Mouse (Mus musculus) heart, embryonic 12.5 days (tissue): ENCODE data around the gene Acsf3. TPM values are rescaled to one million over a fixed set of nuclear protein-coding genes. Genes with fewer than 3 reads are reported as not detected.

Experiments
- ATAC-seq: fragments of 200-750 bp; cut with Nextera tagmentation; 2 replicates; pipeline ENCODE4 v1.8.0; 2017; ENCODE audit warnings: moderate TSS enrichment, moderate library complexity; ENCODE audit not compliant: insufficient number of reproducible peaks, low FRiP score
- H3K27ac ChIP-seq: fragments of 300-500 bp; sonication (generic); 2 replicates; pipeline ENCODE4 v1.5.1; 2016; ENCODE audit warnings: mild to moderate bottlenecking, moderate library complexity; ENCODE audit not compliant: poor library complexity, severe bottlenecking
- H3K27me3 ChIP-seq: fragments of 300-500 bp; sonication (generic); replicated peaks from 2 replicates; pipeline ENCODE4 v1.6.1; 2016; ENCODE audit warnings: mild to moderate bottlenecking, moderate library complexity
- H3K36me3 ChIP-seq: fragments of 300-500 bp; sonication (generic); 2 replicates; pipeline ENCODE4 v1.6.1; 2016; ENCODE audit warnings: mild to moderate bottlenecking, moderate library complexity
- H3K4me1 ChIP-seq: fragments of 300-500 bp; sonication (generic); replicated peaks from 2 replicates; pipeline ENCODE4 v1.6.1; 2016; ENCODE audit warnings: mild to moderate bottlenecking
- H3K4me2 ChIP-seq: fragments of 300-500 bp; sonication (generic); 2 replicates; pipeline ENCODE4 v1.6.1; 2016; ENCODE audit warnings: mild to moderate bottlenecking, moderate library complexity
- H3K4me3 ChIP-seq: fragments of 300-500 bp; sonication (generic); 2 replicates; pipeline ENCODE4 v1.5.1; 2016; ENCODE audit warnings: mild to moderate bottlenecking
- H3K9ac ChIP-seq: fragments of 300-500 bp; sonication (generic); 2 replicates; pipeline ENCODE4 v1.6.1; 2016; ENCODE audit warnings: mild to moderate bottlenecking, moderate library complexity
- H3K9me3 ChIP-seq: fragments of 300-500 bp; sonication (generic); replicated peaks from 2 replicates; pipeline ENCODE4 v1.6.1; 2016; ENCODE audit warnings: mild to moderate bottlenecking, moderate library complexity
- WGBS: fragments of 180-500 bp; shearing (Covaris S2); methylation state at CpG from one replicate; pipeline ENCODE4 v1.1.7; 2016; 5-methylcytosine and 5-hydroxymethylcytosine counted together
- polyA plus RNA-seq: library from polyadenylated mRNA; unstranded; fragments of >200 nt; fragmentation: Nextera tagmentation; extraction: Ambion mirVana; gene quantifications from 2 replicates; pipeline ENCODE4 v1.2.1, GENCODE M21; 2016

Acsf3 gene
- polyA plus RNA-seq, 1 experiment from 2014 or later = 14.4 TPM

- 34% methylated on average over 12 of the region's 12 CpGs for WGBS
Measured at GRCm38 (mm10) chr8:122762731-122763266, 12.5 kb upstream of the Acsf3 start.

DNA sequence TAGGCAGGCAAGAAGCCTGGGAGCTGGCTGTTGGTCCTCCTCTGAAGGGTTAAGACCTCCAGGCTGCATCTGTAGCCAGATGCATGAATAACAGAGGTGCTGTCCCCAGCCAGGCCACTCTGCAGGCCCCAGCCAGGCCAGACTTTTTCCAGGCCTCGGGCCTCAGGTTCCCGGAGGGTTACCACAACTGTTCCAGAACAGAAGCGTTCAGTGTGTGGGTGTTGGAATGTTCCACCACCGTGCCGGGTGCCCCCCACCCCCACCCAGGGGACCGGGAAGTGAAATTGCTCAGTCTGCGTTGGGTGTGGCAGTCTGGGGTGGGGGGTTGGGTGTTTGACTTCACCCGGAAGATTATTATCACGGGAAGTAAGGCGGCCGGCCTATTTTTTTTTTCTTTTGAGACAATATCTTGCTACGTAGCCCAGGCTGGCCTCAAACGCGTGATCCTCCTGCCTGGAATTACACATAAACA is 12.0 kb upstream of the Acsf3 start:
- Histone ChIP-seq H3K4me1 (peaks cover 10% of the 10 kb centered on the region), H3K9ac (no peak overlapping the region), H3K27ac (no peak overlapping the region), H3K4me3 (no peak overlapping the region), H3K4me2 (no peak overlapping the region), H3K27me3 (peaks cover 39% of the 10 kb centered on the region), H3K36me3 (no peaks in the 10 kb centered on the region), H3K9me3 (no peaks in the 10 kb centered on the region)
- WGBS = 58% methylated on average over 14 of the region's 14 CpGs
- no peak for ATAC-seq

More at GRCm38 (mm10) chr8:122762731-122763266, 12.5 kb upstream of the Acsf3 start:
- Histone ChIP-seq H3K27me3 (peaks cover 35% of the 10 kb centered on the region), H3K36me3 (no peaks in the 10 kb centered on the region), H3K9me3 (no peaks in the 10 kb centered on the region), H3K4me2 (no peak overlapping the region), H3K9ac (no peak overlapping the region), H3K4me1 (peaks cover 10% of the 10 kb centered on the region), H3K4me3 (no peak overlapping the region), H3K27ac (no peak overlapping the region)
- ATAC-seq = no peak

GRCm38 (mm10) chr8:122764790-122765474 is 10.4 kb upstream of the Acsf3 start:
- Histone ChIP-seq H3K9me3 (no peaks in the 10 kb centered on the region), H3K36me3 (no peaks in the 10 kb centered on the region), H3K9ac (no peak overlapping the region), H3K27ac (no peak overlapping the region), H3K4me3 (no peak overlapping the region), H3K27me3 (peaks cover 54% of the 10 kb centered on the region), H3K4me1 (peaks cover 10% of the 10 kb centered on the region), H3K4me2 (no peak overlapping the region)
- ATAC-seq = no peak
- WGBS = 81% methylated on average over 7 of the region's 7 CpGs

- Histone ChIP-seq H3K4me1 (peaks cover 10% of the 10 kb centered on the region), H3K9me3 (no peaks in the 10 kb centered on the region), H3K27ac (no peak overlapping the region), H3K9ac (no peak overlapping the region), H3K27me3 (peaks cover 55% of the 10 kb centered on the region), H3K36me3 (no peaks in the 10 kb centered on the region), H3K4me2 (no peak overlapping the region), H3K4me3 (no peak overlapping the region)
- no peak for ATAC-seq
- WGBS = 54% methylated on average over 5 of the region's 5 CpGs
Measured at GRCm38 (mm10) chr8:122766189-122766588, 9.1 kb upstream of the Acsf3 start.

GRCm38 (mm10) chr8:122766647-122767200 is 8.6 kb upstream of the Acsf3 start:
- no peak overlapping the region for H3K4me3 ChIP-seq
- peaks cover 10% of the 10 kb centered on the region for H3K4me1 ChIP-seq
- ATAC-seq = no peak
- H3K27me3 ChIP-seq = peaks cover 50% of the 10 kb centered on the region
- no peaks in the 10 kb centered on the region for H3K9me3 ChIP-seq
- no peak overlapping the region for H3K9ac ChIP-seq
- H3K4me2 ChIP-seq = no peak overlapping the region
- no peaks in the 10 kb centered on the region for H3K36me3 ChIP-seq
- H3K27ac ChIP-seq = no peak overlapping the region
- 74% methylated on average over 8 of the region's 8 CpGs for WGBS

DNA sequence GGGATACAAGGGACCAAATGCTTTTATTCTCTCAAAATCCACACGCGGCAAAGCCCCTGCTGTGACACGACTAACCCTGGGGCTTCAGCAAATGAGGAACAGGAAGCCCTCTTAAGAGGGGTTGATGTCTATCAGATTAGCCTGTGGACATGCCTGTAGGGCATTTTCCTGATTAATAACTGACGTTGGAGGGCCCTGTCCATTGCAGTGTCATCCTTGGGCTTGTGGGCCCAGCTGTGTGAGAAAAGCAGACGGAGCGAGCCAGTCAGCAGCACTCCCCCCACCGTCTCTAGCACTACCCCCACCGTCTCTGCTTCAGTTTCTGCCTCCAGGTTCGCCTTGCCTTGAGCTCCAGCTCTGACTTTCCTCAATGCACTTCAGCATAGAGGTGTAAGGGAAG is 8.1 kb upstream of the Acsf3 start:
- peaks cover 10% of the 10 kb centered on the region for H3K4me1 ChIP-seq
- no peak for ATAC-seq
- no peaks in the 10 kb centered on the region for H3K9me3 ChIP-seq
- WGBS = 47% methylated on average over 9 of the region's 9 CpGs
- H3K4me2 ChIP-seq = no peak overlapping the region
- no peak overlapping the region for H3K27ac ChIP-seq
- no peak overlapping the region for H3K4me3 ChIP-seq
- no peak overlapping the region for H3K9ac ChIP-seq
- H3K36me3 ChIP-seq = no peaks in the 10 kb centered on the region
- H3K27me3 ChIP-seq = peaks cover 50% of the 10 kb centered on the region

DNA sequence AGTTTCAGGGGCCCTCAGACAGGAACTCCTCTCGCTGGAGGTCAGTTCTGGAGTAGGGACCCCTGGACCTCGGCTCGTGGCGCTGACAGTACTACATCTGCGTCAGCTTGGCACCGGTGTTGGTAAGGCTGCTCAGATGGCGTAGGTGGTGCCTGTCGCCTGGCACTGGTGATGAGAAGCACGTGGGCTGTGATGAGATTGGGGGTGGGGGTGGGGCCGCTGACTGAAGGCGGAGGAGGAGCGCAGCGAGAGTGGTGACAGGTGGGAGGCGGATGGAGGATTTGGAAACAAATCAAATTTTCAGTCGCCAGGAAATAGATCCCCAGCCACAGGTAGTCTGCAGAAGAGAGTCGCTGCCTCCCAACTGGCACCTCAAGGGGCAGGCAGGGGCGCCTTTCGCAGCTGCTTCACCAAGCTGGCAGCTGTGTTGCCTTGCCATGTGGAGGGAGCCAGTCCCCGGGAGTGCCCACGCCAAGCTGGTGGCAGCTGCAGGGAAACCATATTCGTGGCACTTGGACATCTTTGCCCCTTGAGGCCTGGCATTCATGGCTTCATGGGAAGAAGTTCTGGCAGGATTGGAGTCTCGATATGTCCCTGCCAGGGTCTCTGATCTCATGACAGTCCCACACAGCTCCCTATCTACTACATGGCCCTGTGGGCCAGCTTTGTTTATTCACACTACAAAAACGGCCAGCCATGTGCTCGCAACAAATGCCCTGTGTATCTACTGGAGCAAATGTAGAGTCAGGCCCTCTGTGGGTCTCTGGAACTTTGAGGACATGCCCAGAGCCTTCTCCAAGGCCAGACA is 5.8 kb upstream of the Acsf3 start:
- Histone ChIP-seq H3K9ac (no peak overlapping the region), H3K27me3 (peaks cover 63% of the 10 kb centered on the region), H3K9me3 (no peaks in the 10 kb centered on the region), H3K4me1 (no peaks in the 10 kb centered on the region), H3K36me3 (no peaks in the 10 kb centered on the region), H3K27ac (no peak overlapping the region), H3K4me3 (no peak overlapping the region), H3K4me2 (no peak overlapping the region)
- WGBS = 43% methylated on average over 24 of the region's 24 CpGs
- ATAC-seq = no peak

- H3K4me3 ChIP-seq = no peak overlapping the region
- WGBS = 20% methylated on average over 10 of the region's 10 CpGs
- no peaks in the 10 kb centered on the region for H3K9me3 ChIP-seq
- H3K4me2 ChIP-seq = no peak overlapping the region
- H3K9ac ChIP-seq = no peak overlapping the region
- peaks cover 56% of the 10 kb centered on the region for H3K27me3 ChIP-seq
- no peak overlapping the region for H3K27ac ChIP-seq
- no peak for ATAC-seq
- no peaks in the 10 kb centered on the region for H3K36me3 ChIP-seq
- no peaks in the 10 kb centered on the region for H3K4me1 ChIP-seq
Measured at GRCm38 (mm10) chr8:122772431-122773060, 2.7 kb upstream of the Acsf3 start.

GRCm38 (mm10) chr8:122777701-122778100 is 2.4 kb downstream of the Acsf3 start:
- no peak overlapping the region for H3K9ac ChIP-seq
- no peak overlapping the region for H3K4me3 ChIP-seq
- ATAC-seq = no peak
- H3K27ac ChIP-seq = no peak overlapping the region
- 85% methylated on average over 6 of the region's 6 CpGs for WGBS
- no peak overlapping the region for H3K4me2 ChIP-seq
- peaks cover 27% of the 10 kb centered on the region for H3K36me3 ChIP-seq
- peaks cover 15% of the 10 kb centered on the region; the same call in 1 of the 2 replicates for H3K27me3 ChIP-seq
- H3K9me3 ChIP-seq = no peaks in the 10 kb centered on the region
- H3K4me1 ChIP-seq = no peaks in the 10 kb centered on the region

GRCm38 (mm10) chr8:122778703-122779239 is 3.5 kb downstream of the Acsf3 start:
- 70% methylated on average over 3 of the region's 3 CpGs for WGBS
- Histone ChIP-seq H3K27ac (no peak overlapping the region), H3K4me1 (0 out of 2 replicates have a peak, but pooled peaks cover under 1% of the 10 kb centered on the region), H3K36me3 (peaks cover 31% of the 10 kb centered on the region), H3K27me3 (0 out of 2 replicates have a peak, but pooled peaks cover 9% of the 10 kb centered on the region), H3K4me2 (no peak overlapping the region), H3K9ac (no peak overlapping the region), H3K9me3 (no peaks in the 10 kb centered on the region), H3K4me3 (no peak overlapping the region)
- ATAC-seq = no peak
